Mouse (Mus musculus): ENCODE measurements at regions not wholly inside any gene's neighbourhood (a gene's known extent, or its start where the extent isn't known, plus 50 kb on each side); places are given as distances from the start of the nearest gene placed in this dataset.

DNA sequence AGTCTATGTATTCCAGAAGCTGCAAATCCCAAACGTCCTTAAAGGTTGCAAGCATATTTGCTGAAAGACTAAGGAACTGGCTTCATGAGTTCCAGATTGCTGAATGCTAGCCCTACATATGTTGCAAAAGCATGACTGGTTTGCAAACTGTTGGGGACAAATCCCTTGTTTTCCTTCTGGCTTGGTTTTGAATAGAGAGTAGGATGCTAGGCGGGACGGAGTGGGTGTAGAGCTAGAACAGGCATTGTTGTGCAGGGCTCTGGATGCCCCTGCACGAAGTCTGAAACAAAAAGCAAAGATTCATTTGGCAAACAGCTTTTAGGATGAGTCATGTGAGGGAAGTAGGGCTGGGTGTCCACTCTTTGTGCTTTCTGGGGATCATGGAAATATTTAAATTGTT is 500.9 kb upstream of the Cnksr2 start:
- DNase-seq (ENCODE audit: low spot score in 2 of 2): no peak

DNA sequence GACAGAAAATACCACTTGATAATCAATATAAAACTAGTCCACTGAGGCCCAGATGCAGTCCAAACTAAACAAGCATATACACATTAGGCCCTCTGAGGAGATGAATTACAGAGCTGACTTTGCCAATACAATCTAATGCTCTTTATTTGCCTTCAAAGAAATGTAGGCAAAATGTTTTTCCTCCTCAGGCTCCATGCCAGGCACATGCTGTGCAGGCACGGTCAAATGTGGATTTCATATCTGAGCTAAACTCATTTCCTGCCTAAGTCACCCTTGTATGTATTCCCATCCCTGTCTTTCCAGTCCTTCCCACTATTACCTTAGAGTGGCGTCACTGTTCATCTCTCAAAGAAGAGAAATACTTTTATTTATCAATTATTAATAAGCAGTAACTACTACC is 534.8 kb upstream of the Cnksr2 start:
- DNase-seq (ENCODE audit: low spot score in 2 of 2): no peak

DNA sequence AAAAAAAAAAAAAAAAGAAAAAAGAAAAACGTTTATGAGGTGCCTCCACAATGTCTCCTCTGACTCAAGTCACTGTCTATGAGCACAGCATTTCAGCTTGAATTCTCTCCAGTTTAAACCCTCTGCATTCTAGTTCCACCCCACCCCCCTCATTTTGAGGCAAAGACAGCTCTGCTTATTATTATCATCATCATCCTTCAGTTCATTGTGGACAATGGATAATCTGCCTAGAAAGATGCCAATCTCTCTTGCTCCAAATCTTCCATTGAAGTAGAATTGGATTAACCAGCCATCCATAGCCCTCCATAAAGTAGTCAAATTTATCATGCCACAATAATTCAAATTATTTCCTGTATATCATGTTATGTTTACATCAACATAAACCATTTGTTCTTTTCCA is 570.0 kb upstream of the Cnksr2 start:
- no peak for DNase-seq (ENCODE audit: low spot score in 2 of 2)

DNA sequence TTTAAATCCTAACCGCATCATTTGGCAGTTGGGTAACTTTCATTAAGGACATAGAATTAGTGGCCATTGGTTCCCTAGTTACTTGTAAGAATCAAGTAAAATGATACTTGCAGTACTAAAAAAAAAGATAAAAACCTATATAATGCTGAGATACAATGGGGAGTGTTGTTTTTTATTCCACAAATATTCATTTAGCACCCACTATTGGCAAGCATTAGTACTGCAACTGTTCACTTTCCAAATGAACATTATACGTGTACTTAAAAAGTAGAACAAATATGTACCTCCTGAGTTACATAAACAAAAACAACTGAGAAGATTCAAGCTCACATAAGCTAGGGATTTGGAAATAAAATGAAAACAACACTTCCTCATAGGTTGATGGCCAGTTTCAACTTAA is 570.5 kb upstream of the Cnksr2 start:
- no peak for DNase-seq (ENCODE audit: low spot score in 2 of 2)

DNA sequence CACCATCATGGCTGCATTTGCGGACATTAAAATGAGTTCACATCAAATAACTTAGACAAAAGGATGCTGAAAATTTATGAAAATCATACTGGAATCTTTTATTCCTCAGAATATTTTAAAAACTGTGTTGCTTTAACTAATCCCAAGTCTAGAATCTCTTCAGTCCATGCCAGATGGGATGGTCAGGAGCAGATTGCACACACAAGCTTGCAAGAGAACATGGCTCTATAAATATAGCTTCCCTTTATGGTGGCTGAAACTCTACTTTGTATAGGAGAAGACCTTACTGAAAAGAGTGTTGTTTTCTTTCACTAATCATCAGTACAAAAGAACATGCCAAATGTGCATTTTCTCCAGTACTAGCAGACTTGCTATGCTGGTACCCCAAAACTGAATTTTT is 570.9 kb upstream of the Cnksr2 start:
- DNase-seq (ENCODE audit: low spot score in 2 of 2): peak in 1 of 2 experiments; percentile 12

DNA sequence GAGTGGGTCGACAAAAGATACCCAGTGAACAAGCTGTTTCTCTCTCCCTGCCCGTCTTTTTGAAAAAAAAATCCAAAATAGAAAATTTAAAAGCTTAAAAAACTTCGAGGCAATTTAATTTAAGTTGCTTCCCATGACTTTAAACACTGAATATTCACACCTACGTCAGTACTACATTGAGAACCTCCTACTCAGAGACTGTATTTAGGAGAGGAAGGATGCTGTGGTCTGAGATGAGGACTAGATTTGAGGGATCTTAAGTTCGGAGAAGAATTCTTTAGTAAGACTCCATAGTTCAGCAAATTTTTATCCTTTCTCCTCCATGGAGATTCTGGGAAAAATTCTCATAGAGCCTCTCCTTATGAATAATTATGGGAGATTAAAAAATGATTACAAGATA is 571.4 kb upstream of the Cnksr2 start:
- DNase-seq (ENCODE audit: low spot score in 2 of 2): no peak

DNA sequence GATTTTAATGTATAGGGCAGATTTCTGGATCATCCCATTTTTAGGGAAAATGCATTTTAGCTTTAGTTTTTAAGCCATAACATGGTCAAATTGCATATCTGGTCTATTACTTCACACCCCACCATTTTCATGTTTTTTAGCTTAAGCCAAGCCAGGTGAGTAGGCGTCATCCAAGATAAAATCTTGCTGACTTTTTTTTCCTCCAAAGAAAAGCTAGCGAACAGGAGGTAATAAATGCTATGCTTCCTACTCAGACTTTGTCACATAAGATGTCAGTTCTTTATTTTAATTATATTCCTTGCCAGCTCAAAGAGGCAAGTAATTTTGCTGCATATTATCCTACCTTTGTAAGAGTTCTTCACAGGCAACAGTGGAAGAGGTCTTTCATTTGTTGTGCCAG is 572.0 kb upstream of the Cnksr2 start:
- no peak for DNase-seq (ENCODE audit: low spot score in 2 of 2)

DNA sequence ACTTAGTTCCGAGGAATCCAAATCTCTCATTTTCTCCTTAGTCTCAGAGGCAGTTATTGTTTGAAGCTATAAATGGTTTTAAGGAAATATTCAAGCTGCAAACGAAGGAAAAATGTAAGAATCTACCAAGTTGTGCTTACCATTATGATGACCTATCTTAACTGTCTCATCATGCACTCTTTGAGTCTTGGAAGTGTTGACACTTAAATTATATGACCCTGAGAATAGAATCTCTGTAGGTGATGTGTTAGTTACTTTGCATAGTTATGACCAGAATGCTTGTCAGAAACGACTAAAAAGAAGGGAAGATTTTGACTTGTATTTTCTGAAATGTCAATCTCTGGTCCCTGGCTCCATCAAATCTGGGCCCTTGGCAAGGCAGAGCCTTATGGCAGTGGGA is 582.7 kb upstream of the Rps6ka3 start:
- DNase-seq (ENCODE audit: low spot score in 2 of 2): no peak

DNA sequence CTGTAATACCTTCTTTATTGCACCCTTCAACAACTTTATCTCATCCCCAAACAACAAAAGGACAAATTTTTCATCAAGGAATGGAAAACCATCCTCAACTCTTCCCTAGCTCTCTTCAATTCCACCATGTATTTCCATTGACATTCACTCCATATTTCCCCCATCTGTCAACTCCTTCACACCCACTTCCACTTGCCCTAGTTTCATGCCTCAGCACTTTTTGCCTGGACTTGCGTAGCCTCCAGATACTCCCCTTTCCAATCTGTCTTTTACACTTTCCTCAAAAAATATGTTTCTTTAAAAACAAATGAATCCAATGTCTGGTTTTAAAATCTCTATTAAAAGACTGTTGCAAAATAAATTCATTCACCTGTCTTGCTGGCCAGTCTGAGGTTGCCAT is 577.7 kb upstream of the Rps6ka3 start:
- DNase-seq (ENCODE audit: low spot score in 2 of 2): no peak

DNA sequence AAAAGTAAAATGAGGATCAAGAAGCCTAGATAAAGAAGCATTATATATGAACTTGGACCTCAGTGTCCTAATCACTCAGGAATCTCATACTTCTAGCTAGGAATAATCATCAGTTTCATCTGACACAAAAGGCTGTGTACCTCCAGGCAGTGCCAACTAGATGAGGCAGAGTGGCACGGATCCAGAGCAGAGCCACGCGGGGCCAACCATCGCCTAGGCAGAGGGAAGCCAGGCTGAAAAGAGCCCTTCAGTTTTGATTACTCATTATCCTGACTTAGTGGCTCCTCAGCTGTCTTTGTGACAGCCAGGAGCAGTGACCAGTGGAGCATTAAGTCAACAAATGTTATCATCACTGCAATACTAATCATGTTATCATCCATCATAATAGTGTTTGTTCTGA is 557.9 kb upstream of the Rps6ka3 start:
- DNase-seq (ENCODE audit: low spot score in 2 of 2): no peak

DNA sequence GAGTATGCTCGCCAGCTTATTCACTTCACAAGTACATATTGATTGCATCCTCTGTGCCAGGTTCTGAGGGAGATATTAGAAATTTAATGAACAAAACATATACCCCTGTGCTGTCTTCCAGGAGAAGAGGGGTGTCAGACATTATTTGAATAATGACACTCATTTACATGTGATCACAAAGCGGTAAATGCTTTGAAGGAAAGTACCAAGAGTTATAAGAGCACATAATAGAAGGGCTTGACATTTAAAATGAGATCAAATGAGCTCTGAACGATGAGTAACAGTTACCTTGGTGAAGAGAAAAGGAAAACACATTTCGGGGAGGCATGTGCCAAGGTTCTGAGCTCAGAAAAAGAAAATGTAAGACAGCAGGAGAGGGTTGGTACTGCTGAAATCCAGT is 553.9 kb upstream of the Rps6ka3 start:
- DNase-seq (ENCODE audit: low spot score in 2 of 2): no peak

DNA sequence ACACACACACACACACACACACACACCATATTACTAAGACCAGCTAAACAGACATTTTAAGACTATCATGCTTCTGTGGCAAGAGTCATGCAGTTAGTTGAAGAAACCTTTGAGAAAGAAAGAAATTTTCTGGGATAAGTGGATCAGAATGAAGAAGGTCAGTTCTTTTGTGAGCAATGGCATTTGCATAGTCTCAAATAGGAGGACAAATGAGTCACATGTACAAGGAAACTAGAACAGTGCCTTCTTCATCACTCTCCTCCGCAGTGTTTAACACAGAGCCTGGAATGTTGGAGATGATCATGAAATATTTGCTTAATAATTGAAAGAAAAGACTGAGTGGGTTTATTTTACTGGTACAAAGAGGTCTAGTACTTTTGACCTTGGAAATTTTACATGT is 515.9 kb upstream of the Rps6ka3 start:
- DNase-seq (ENCODE audit: low spot score in 2 of 2): no peak

DNA sequence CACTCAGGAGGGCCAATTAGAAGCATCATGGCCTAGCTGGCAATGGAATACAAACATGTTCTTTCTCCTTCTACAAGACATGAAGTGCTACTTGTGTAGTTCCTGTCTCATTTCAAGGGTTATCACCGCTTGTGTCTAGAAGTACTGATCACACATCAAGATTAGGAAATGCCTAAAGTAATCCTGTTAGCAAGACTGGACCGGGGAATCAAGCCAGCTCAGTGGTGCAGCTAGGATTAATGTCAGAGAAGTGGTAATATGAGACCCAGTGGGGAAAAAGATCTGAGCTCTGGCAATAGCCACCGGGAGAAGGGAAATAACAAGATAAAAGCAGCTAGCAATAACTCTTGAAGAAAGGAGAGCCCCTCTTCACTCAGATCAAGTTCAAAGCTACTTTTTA is 506.7 kb upstream of the Rps6ka3 start:
- DNase-seq (ENCODE audit: low spot score in 2 of 2): no peak

DNA sequence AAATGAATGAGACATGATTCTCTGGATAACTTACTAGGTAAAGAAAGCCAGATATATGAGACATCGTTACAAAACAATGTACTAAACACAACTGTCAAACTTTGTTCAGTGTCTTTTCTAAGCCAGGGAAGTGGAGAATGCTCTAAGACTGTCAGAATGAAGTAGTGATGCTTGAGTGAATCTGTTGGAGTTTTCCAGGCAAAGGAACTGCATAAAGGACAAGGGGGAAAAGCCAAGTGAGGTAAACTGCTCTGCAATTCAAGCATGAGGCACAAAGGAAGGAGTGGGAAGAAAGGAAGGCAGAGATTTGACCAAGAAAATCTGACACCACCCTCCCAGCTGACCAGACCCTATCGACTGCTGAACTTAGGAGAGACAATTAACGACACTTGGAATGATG is 500.3 kb upstream of the Rps6ka3 start:
- no peak for DNase-seq (ENCODE audit: low spot score in 2 of 2)

DNA sequence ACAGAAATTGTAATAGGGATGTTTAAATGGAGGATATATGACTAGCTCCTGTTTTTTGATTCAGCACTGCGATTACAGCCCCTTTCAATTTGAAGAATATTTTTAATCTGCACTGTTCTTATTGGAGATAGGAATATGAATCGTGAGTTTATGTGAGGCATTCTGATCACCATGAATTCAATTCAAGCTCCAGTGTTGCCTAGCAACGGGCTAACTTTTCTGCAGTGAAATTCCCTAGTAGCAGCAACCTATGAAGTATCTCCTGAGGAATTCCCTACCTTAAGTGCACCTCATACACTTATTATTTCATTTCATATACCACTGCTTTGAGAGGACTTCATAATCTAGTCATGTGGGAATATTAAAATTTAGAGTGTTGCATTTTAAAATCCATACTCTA is 465.4 kb upstream of the Rps6ka3 start:
- DNase-seq (ENCODE audit: low spot score in 2 of 2): no peak

DNA sequence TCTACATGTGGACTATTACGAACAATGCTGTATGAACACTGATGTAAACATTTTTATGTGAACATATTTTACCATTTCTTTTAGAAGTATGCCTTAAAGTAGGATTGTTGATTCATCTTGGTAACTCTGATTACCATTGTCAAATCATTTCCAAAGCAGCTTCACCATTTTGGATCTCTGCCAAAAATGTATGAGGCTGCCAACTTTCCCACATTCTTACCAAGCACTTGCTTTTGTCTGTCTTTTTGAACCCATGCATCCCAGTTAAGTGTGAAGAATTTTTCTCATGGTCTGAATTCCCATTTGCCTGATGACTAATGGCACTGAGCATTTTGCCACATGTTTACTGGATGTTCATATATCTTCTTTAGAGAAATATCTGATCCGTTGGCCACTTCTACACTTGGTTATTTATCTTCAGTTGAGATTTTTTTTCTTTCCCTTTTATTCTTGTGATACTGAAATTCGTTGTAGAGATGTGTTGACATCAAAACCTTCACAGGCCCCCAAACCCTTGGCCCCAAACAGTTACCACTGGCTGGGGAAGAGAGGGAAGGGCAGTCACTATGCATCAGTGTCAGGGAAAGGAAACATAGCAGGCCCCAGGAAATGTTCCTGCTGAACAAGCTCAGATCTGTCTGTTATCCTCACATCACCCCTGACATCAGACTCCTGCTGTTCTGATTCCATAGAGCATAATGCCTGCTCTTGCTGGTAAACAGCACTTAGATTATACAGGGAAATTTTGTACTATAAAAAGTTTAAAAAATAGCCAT is 464.2 kb upstream of the Rps6ka3 start:
- no peak for DNase-seq (ENCODE audit: low spot score in 2 of 2)
